Mouse (Mus musculus) skeletal muscle tissue, postnatal 0 days (tissue): ENCODE measurements around the gene Mgam. TPM values are rescaled to one million over a fixed set of nuclear protein-coding genes. Genes with fewer than 3 reads are reported as not detected.

Experiments used
- polyA plus RNA-seq: library from polyadenylated mRNA; unstranded; fragments of >200 nt; fragmentation: Nextera tagmentation; extraction: Ambion mirVana; gene quantifications from 2 replicates; pipeline ENCODE4 v1.2.1, GENCODE M21; 2015

The Mgam gene
- polyA plus RNA-seq: 0.19 and 0.21 TPM in 2 replicates

GRCm38 (mm10) chr6:40628406-40629000, at the start of gene Mgam:
TSS of gene Mgam (plus strand) at chr6:40628831.

GRCm38 (mm10) chr6:40585645-40586044, 43.0 kb upstream of the Mgam start, which contains the start of gene Clec5a:
TSS of gene Clec5a (minus strand) at chr6:40585821.

GRCm38 (mm10) chr6:40613260-40613852, 15.3 kb upstream of the Mgam start, which contains the start of gene Tas2r138:
TSS of gene Tas2r138 (minus strand) at chr6:40613310.

Other genes starting within 250 kb of the Mgam start
- gene E330009J07Rik, start 192.7 kb upstream of the Mgam start, polyA plus RNA-seq: 1.4 and 1.6 TPM in 2 replicates
- gene Wee2, start 189.7 kb upstream of the Mgam start, polyA plus RNA-seq: not detected in 2 replicates
- 97.5 TPM in 2 replicates for gene Ssbp1, start 157.5 kb upstream of the Mgam start, polyA plus RNA-seq
- not detected in 2 replicates for gene Tas2r137, start 137.6 kb upstream of the Mgam start, polyA plus RNA-seq
- gene Tas2r108, start 135.3 kb upstream of the Mgam start, polyA plus RNA-seq: not detected in 2 replicates
- not detected in 2 replicates for gene Prss37, start 109.3 kb upstream of the Mgam start, polyA plus RNA-seq
- gene Olfr461, start 73.8 kb upstream of the Mgam start, polyA plus RNA-seq: not detected in 2 replicates
- not detected in 2 replicates for gene Olfr460, start 59.3 kb upstream of the Mgam start, polyA plus RNA-seq
- 0.64 and 1.7 TPM in 2 replicates for gene Clec5a, start 43.0 kb upstream of the Mgam start, polyA plus RNA-seq
- not detected in 2 replicates for gene Tas2r138, start 15.5 kb upstream of the Mgam start, polyA plus RNA-seq